Mouse (Mus musculus) kidney, adult 2 months (tissue): ENCODE data around the gene Prps1. TPM values are rescaled to one million over a fixed set of nuclear protein-coding genes. Genes with fewer than 3 reads are reported as not detected.
"Not testable (repeated sequence)": the region's sequence is repeated elsewhere in the genome, so short reads cannot be mapped to it uniquely, and the experiment has no call there.

Experiments
- DNase-seq: peaks from one replicate; pipeline ENCODE4 v3.0.0; 2021
- H3K27ac ChIP-seq: fragments of 200-500 bp; 2 replicates; pipeline ENCODE4 v1.5.1; 2012; ENCODE audit warnings: low read depth, low read length, control low read depth, inconsistent platforms; ENCODE audit not compliant: insufficient read depth
- H3K27me3 ChIP-seq: fragments of 200-500 bp; replicated peaks from 2 replicates; pipeline ENCODE4 v1.6.1; 2012; ENCODE audit warnings: mild to moderate bottlenecking, moderate library complexity, low read length, inconsistent platforms; ENCODE audit not compliant: control insufficient read depth, insufficient read depth
- H3K36me3 ChIP-seq: fragments of 200-500 bp; 2 replicates; pipeline ENCODE4 v1.6.1; 2012; ENCODE audit warnings: mild to moderate bottlenecking, moderate library complexity, low read length, inconsistent platforms; ENCODE audit not compliant: control insufficient read depth, insufficient read depth
- H3K4me1 ChIP-seq: fragments of 200-500 bp; 2 replicates; pipeline ENCODE4 v1.6.1; 2011; ENCODE audit warnings: low read length; ENCODE audit not compliant: control insufficient read depth, insufficient read depth
- H3K4me3 ChIP-seq: fragments of 200-500 bp; 2 replicates; pipeline ENCODE4 v1.5.1; 2011; ENCODE audit warnings: mild to moderate bottlenecking, low read depth, low read length, control low read depth; ENCODE audit not compliant: insufficient read depth
- CTCF ChIP-seq: fragments of 200-500 bp; conservative IDR thresholded peaks from 2 replicates; pipeline ENCODE4 v1.5.1; 2011; ENCODE audit warnings: low read depth, mild to moderate bottlenecking, control low read depth, low read length, moderate library complexity, mixed read lengths; ENCODE audit not compliant: insufficient read depth, insufficient read length
- POLR2A ChIP-seq: fragments of 200-500 bp; IDR thresholded peaks from one replicate; pipeline ENCODE4 v1.6.1; 2011; ENCODE audit warnings: low read depth, low read length, control low read depth
- WGBS: fragments of 180-500 bp; shearing (Covaris S2); methylation state at CpG from one replicate; pipeline ENCODE4 v1.1.7; 2018; 5-methylcytosine and 5-hydroxymethylcytosine counted together
- polyA plus RNA-seq: library from polyadenylated mRNA; depleted of rRNA; stranded (reverse); fragments of >200 nt; gene quantifications from 2 replicates; pipeline ENCODE4 v1.2.3, GENCODE M21; 2012

Gene Prps1
- polyA plus RNA-seq, 1 experiment: 16.5 TPM

DNA sequence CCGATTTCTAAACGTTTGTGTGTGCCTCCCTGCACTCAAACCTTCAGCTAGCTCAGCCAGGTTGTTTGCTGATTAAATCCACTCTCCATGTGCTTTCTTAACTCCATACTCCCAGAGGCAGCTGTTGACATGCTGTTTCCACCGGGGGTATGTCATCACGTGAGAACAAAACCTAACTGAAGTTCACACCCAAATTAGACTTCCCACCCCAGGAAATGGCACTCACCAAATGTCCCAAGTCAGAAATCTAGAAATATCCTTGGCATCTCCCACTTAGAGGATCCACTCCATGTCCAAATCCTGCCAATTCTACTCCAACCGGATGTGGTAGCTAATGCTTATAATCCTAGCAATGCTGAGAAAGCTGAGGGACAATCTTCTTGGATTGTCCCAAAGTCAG, 43.9 kb downstream of the Prps1 start:
- no peak for TF ChIP-seq POLR2A
- TF ChIP-seq CTCF: no peak
- Histone ChIP-seq H3K4me1 (peaks cover 3% of the 10 kb centered on the region; the same call in 1 of the 2 replicates), H3K27ac (no peak overlapping the region), H3K27me3 (no peaks in the 10 kb centered on the region), H3K36me3 (no peaks in the 10 kb centered on the region), H3K4me3 (no peak overlapping the region)
- WGBS: 78% methylated on average over 5 of the region's 5 CpGs
- no peak for DNase-seq

DNA sequence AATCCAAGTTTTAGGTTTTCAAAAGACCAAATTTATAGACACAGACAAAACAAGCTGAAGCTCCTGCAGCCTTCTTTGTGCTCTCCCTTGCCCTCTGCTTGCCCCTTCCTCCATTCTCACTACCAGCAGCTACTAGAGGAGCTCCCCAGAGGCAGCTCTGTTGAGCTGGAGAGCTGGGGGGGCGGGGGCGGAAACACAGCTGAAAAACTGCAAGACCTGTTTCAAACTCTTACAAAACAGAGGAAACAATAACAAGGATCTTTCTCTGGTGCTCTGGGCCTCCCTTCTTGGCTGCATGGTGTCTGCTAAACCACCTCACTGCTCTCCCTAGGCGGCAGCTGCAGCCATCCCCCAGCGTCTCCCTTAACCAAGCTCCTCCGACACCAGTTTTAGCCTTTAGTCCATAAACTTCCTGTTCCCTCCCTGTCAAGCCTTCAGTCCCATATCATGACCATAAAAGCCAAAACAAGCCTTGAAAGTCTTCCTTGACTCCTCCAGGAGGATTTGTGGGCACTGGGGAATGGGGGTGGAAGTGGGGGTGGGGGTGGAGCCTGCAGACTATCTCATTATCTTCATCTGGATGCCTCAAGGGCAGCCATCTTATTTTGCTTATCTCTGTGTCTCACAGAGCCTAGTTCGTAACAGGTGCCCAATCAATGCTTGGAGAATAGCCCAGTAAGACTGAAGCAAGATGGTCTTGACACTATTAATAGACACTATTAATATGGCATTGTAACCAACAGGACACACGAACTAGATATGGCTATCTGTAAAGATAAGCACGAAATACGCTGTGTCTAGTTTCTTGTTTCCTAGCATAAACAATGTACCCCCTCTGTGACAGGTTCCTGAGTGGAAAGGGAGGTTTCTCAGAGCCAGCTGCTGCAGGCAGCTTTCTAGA, 45.2 kb downstream of the Prps1 start:
- H3K27me3 ChIP-seq: no peaks in the 10 kb centered on the region
- DNase-seq: no peak
- H3K4me1 ChIP-seq: peaks cover 16% of the 10 kb centered on the region; the same call in 1 of the 2 replicates
- peak overlapping the region; percentile 16; the same call in 1 of the 2 replicates for H3K27ac ChIP-seq
- no peak overlapping the region for H3K4me3 ChIP-seq
- H3K36me3 ChIP-seq: no peaks in the 10 kb centered on the region
- TF ChIP-seq CTCF (no peak), POLR2A (no peak)
- 72% methylated on average over 9 of the region's 9 CpGs for WGBS

DNA sequence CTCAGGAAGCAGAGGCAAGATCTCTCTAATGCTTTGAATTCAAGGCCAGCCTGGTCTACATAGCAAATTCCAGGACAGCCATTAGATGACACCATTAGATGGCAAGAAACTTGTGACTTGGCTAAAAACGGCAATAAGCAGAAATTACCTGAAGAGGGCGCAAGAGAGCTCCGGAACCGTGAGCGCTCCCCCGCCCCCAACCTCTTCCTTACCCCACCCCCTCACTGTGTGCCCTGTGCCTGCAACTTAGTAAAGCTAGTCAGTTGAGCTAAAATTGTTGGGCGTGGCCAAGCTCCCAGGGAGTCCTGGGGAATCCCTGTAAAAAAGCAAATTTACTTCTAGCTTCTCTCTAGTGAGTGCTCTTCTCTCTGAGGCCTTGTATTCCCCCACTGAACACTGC, 47.5 kb downstream of the Prps1 start:
- WGBS: under 1% methylated on average over 7 of the region's 7 CpGs
- H3K36me3 ChIP-seq: no peaks in the 10 kb centered on the region
- H3K27me3 ChIP-seq: no peaks in the 10 kb centered on the region
- peak; percentile 48 for TF ChIP-seq CTCF
- TF ChIP-seq POLR2A: no peak
- H3K27ac ChIP-seq: peak overlapping the region; percentile 67
- H3K4me1 ChIP-seq: peaks cover 16% of the 10 kb centered on the region; the same call in 1 of the 2 replicates
- peak; percentile 82 for DNase-seq
- no peak overlapping the region for H3K4me3 ChIP-seq

DNA sequence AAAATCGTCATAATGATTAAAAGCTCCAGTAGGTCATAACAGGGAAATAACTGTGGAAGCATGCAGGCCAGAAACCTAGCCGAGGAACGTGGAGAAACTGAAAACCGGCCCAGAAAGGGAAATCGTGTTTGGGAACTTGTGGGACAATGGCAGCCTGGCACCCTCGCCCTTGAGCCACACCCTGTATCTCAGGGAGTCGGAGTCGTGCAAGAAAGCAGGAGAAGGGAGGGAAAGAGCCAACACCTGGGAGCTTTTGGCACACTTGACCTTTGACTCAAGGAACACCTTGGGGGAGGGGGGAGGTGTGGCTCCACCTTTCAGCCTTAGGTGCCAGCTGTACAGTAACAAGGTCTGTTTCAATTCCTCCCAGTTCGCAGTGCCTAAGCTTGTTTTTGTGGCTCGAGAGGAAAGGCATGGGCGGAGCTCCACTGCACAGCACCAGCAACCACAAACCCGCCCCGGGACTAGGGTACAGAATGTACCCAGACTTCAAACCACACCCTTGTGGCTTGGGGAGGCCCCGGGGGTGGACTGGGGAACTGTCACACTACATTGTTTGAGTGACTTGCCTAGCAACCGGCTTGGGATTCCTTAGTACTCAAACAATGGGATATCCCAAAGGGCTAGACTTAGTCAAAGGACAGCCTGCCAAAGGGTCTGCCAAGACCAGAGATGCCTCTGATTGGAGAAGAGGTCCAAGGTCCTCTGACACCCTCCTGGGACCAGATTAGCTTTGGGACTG, 49.3 kb downstream of the Prps1 start:
- Histone ChIP-seq H3K27ac (peak overlapping the region; percentile 88), H3K27me3 (no peaks in the 10 kb centered on the region), H3K4me1 (peaks cover 24% of the 10 kb centered on the region; the same call in 1 of the 2 replicates), H3K4me3 (no peak overlapping the region), H3K36me3 (no peaks in the 10 kb centered on the region)
- DNase-seq: peak; percentile 88
- WGBS: 26% methylated on average over 15 of the region's 15 CpGs
- TF ChIP-seq CTCF (no peak), POLR2A (no peak)

DNA sequence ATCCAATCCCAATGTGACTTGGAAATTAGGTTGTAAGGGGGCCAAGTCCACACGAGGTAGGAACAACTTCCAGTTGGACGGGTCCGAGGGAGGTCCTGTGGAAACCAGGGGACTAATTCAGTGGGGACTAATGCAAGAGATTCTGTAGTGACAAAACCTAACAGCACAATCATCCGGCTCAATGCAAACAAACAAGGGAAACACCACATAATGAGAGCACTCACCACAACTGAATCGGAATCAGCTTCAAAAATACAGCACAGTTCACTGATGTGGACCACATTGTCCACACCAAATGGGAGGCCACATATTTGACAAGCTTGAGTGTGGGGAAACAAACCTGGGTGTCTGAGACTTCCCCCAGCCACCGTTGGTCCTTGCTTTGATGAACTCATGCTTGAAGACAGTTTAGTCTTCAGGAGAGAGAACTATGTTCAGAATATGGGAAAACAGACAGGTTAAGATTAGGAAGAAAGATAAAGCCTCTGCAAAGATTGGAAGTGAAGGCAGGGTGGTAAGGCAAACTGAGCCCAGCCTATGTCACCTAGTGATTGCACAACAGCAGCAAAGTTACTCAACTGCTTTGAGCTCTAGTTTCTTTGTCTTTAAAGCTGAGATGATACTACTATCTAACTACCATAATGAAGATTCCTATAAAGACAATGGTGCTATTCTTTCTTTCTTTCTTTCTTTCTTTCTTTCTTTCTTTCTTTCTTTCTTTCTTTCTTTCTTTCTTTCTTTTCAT, 50.2 kb downstream of the Prps1 start:
- DNase-seq: no peak
- Histone ChIP-seq H3K27ac (peak overlapping the region; percentile 12; the same call in 1 of the 2 replicates), H3K27me3 (no peaks in the 10 kb centered on the region), H3K36me3 (no peaks in the 10 kb centered on the region), H3K4me1 (peaks cover 27% of the 10 kb centered on the region; the same call in 1 of the 2 replicates), H3K4me3 (no peak overlapping the region)
- no peak for TF ChIP-seq POLR2A
- no peak for TF ChIP-seq CTCF
- WGBS: 65% methylated on average over 6 of the region's 6 CpGs

DNA sequence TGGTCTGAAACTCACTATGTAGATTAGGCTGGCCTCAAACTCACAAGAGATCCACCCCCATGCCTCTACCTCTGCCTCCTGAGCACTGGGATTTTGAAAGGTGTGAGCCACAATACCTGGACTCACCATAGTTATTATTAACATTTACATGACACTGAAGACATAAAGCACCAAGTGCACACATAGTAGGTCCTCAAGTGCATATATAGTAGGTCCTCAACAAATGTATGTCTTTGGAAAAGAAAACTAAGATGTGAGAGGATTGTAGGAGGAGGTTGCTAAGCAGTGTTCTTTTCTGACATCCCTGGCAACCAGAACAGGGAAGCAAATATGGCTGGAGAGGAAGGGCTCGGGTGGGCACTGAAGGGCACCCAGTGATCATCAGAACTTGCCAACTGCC, 51.0 kb downstream of the Prps1 start:
- Histone ChIP-seq H3K27ac (no peak overlapping the region), H3K27me3 (no peaks in the 10 kb centered on the region), H3K36me3 (no peaks in the 10 kb centered on the region), H3K4me3 (no peak overlapping the region), H3K4me1 (peaks cover 32% of the 10 kb centered on the region; the same call in 1 of the 2 replicates)
- DNase-seq: no peak
- TF ChIP-seq POLR2A (no peak), CTCF (no peak)
- WGBS: 83% methylated on average over 1 of the region's 1 CpGs

DNA sequence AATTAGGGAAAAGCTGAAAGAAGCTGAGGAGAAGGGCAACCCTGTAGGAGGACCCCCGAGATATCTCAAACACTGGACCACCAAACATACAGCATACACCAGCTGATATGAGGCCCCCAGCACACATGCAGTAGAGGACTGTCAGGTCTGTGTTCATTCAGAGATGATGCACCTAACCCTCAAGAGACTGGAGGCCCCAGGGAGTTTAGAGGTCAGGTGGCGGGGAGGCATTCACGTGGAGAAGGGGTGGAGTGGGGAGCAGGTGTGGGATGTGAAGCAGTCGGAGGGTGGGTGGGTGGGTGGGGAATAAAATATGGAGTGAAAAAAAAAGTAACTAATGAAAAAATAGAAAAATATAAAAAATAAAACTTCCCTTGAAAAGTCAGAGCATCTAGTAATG, 52.4 kb downstream of the Prps1 start:
- not testable (repeated sequence) for H3K4me3 ChIP-seq, DNase-seq, H3K36me3 ChIP-seq, H3K27ac ChIP-seq, H3K27me3 ChIP-seq
- H3K4me1 ChIP-seq: peaks cover 36% of the 10 kb centered on the region; the same call in 1 of the 2 replicates
- WGBS: 93% methylated on average over 4 of the region's 4 CpGs
